Mouse (Mus musculus) liver, postnatal 0 days (tissue): ENCODE results near the gene Trf. TPM values are rescaled to one million over a fixed set of nuclear protein-coding genes. Genes with fewer than 3 reads are reported as not detected.

ENCODE experiments used
- ATAC-seq: fragments of 200-750 bp; cut with Nextera tagmentation; 2 replicates; pipeline ENCODE4 v1.8.0; 2017; ENCODE audit warnings: mild to moderate bottlenecking, moderate library complexity
- DNase-seq: peaks from one replicate; pipeline ENCODE4 v3.0.0-alpha.2; 2016
- H3K27ac ChIP-seq: fragments of 300-500 bp; sonication (generic); 2 replicates; pipeline ENCODE4 v1.5.1; 2014; ENCODE audit warnings: antibody characterized with exemption, moderate library complexity, mild to moderate bottlenecking, low read depth
- H3K27me3 ChIP-seq: fragments of 300-500 bp; sonication (generic); 2 replicates; pipeline ENCODE4 v1.6.1; 2014; ENCODE audit warnings: low read length, control low read depth, mixed read lengths; ENCODE audit not compliant: insufficient read depth
- H3K36me3 ChIP-seq: fragments of 300-500 bp; sonication (generic); replicated peaks from 2 replicates; pipeline ENCODE4 v1.6.1; 2014; ENCODE audit warnings: mild to moderate bottlenecking, control low read depth, low read length, moderate library complexity, mixed read lengths; ENCODE audit not compliant: insufficient read depth
- H3K4me1 ChIP-seq: fragments of 300-500 bp; sonication (generic); 2 replicates; pipeline ENCODE4 v1.6.1; 2014; ENCODE audit warnings: antibody characterized with exemption, mild to moderate bottlenecking, control low read depth; ENCODE audit not compliant: insufficient read depth
- H3K4me2 ChIP-seq: fragments of 300-500 bp; sonication (generic); 2 replicates; pipeline ENCODE4 v1.6.1; 2014; ENCODE audit warnings: low read depth, mild to moderate bottlenecking, low read length, moderate library complexity, mixed read lengths
- H3K4me3 ChIP-seq: fragments of 300-500 bp; sonication (generic); 2 replicates; pipeline ENCODE4 v1.5.1; 2014; ENCODE audit warnings: low read depth, low read length
- H3K9ac ChIP-seq: fragments of 300-500 bp; sonication (generic); replicated peaks from 2 replicates; pipeline ENCODE4 v1.6.1; 2014; ENCODE audit warnings: mild to moderate bottlenecking, moderate library complexity
- H3K9me3 ChIP-seq: fragments of 300-500 bp; sonication (generic); 2 replicates; pipeline ENCODE4 v1.6.1; 2016; ENCODE audit warnings: mild to moderate bottlenecking, control low read depth, low read length, mixed read lengths
- CTCF ChIP-seq: sonication (generic); IDR thresholded peaks from 2 replicates; pipeline ENCODE4 v1.5.1; 2016; ENCODE audit warnings: antibody characterized with exemption, low read depth
- EP300 ChIP-seq: IDR thresholded peaks from 2 replicates; pipeline ENCODE4 v1.6.1; 2016; ENCODE audit warnings: antibody characterized with exemption, low read depth, mild to moderate bottlenecking
- WGBS: fragments of 180-500 bp; shearing (Covaris S2); extraction: QIAGEN DNeasy Blood & Tissue Kit; methylation state at CpG from one replicate; pipeline ENCODE4 v1.1.7; 2014; ENCODE audit not compliant: insufficient replicate concordance; 5-methylcytosine and 5-hydroxymethylcytosine counted together
- polyA plus RNA-seq: library from polyadenylated mRNA; unstranded; fragments of >200 nt; fragmentation: Nextera tagmentation; extraction: Ambion mirVana; gene quantifications from 2 replicates; pipeline ENCODE4 v1.2.1, GENCODE M21; 2015

Gene Trf
- 28,598 and 33,336 TPM in 2 replicates for polyA plus RNA-seq

DNA sequence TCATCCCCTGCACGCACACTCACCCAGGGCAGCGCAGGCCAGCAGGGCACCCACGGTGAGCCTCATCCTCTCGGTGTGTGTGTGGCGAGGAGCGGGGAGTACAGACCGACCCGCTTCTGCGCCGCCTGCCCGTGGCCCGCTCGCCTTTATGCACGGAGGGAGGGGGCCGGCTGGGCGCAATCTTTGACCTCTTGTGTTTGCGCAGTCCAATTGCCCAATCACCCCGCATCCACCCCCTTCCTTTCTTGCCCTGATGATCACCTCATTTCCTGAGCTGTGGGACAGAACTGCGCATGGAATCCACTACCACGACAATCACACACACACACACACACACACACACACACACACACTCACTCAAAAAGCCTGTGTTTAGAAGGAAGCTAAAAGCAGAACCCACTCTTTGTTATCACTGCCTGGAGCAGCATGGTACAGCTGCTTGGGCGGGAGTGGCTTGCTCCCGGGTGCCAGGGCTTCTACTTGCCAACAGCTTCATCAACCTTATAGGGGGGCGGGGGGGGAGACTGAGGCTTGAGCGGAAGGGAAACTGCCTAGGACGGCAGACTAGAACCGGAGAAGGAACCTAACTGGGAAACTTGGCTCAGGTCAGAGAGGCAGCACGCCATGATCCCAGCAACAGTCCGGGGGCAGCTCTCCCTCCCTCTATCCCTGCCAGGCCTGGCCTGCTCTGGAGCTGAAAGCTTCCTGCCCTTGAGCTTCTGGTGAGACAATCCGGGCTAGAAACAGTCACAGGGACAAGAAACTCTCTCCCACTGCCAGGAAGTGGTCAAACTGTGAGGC is at the start of gene Trf, which contains the start of gene Gm20425:
Trf (minus strand) TSS at position 294 of the 801 bp plus-strand sequence.
Gm20425 (minus strand) TSS at position 157 of the 801 bp plus-strand sequence.
- Histone ChIP-seq H3K4me1 (peaks cover 33% of the 10 kb centered on the region), H3K9me3 (no peaks in the 10 kb centered on the region), H3K4me3 (peak within 1 kb of the TSS; percentile 56), H3K9ac (peak within 1 kb of the TSS; percentile 66), H3K27me3 (no peaks in the 10 kb centered on the region), H3K4me2 (peak within 1 kb of the TSS; percentile 63), H3K36me3 (peaks cover 16% of the 10 kb centered on the region), H3K27ac (peak within 1 kb of the TSS; percentile 91)
- 3% methylated on average over 29 of the region's 29 CpGs for WGBS
- peak; percentile 74 for ATAC-seq
- peak; percentile 86 for DNase-seq
- TF ChIP-seq EP300 (peak; percentile 78; the same call in 1 of the 2 replicates), CTCF (no peak)

DNA sequence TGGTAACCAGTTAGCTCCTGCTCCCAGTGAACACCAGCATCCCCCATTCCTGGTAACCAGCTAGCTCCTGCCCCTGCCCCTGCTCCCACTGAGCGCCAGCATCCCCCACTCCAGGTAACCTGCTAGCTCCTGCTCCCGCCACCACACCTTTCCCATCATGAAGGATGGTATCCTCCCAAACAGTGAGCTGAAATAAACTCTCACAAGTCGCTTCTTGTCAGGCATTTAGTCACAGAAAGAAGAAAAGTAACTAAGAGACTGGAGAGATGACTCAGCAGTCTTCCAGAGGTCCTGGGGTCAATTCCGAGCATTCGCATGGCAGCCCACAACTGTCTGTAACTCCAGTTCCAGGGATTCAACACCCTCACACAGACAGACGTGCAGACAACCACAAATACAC is 46.6 kb upstream of the Trf start:
- ATAC-seq, result no peak
- H3K4me1 ChIP-seq, result peaks cover 7% of the 10 kb centered on the region; the same call in 1 of the 2 replicates
- H3K36me3 ChIP-seq, result peaks cover 47% of the 10 kb centered on the region
- no peak overlapping the region for H3K4me3 ChIP-seq
- H3K27ac ChIP-seq, result no peak overlapping the region
- 88% methylated on average over 6 of the region's 6 CpGs for WGBS
- no peak for TF ChIP-seq EP300
- TF ChIP-seq CTCF, result no peak
- no peaks in the 10 kb centered on the region for H3K27me3 ChIP-seq
- no peak overlapping the region for H3K4me2 ChIP-seq
- no peaks in the 10 kb centered on the region for H3K9me3 ChIP-seq
- no peak overlapping the region for H3K9ac ChIP-seq
- no peak for DNase-seq

- DNase-seq (no peak), ATAC-seq (no peak)
- peaks cover 7% of the 10 kb centered on the region; the same call in 1 of the 2 replicates for H3K4me1 ChIP-seq
- no peak overlapping the region for H3K9ac ChIP-seq
- H3K27me3 ChIP-seq, result no peaks in the 10 kb centered on the region
- TF ChIP-seq EP300 (no peak), CTCF (no peak)
- no peak overlapping the region for H3K4me2 ChIP-seq
- no peak overlapping the region for H3K27ac ChIP-seq
- 73% methylated on average over 1 of the region's 1 CpGs for WGBS
- H3K36me3 ChIP-seq, result peaks cover 51% of the 10 kb centered on the region
- H3K9me3 ChIP-seq, result no peaks in the 10 kb centered on the region
- H3K4me3 ChIP-seq, result no peak overlapping the region
Measured at GRCm38 (mm10) chr9:103275676-103276075, 45.4 kb upstream of the Trf start.

- Histone ChIP-seq H3K4me1 (peaks cover 7% of the 10 kb centered on the region; the same call in 1 of the 2 replicates), H3K9ac (no peak overlapping the region), H3K9me3 (no peaks in the 10 kb centered on the region), H3K36me3 (peaks cover 42% of the 10 kb centered on the region; the same call in 1 of the 2 replicates), H3K4me3 (no peak overlapping the region), H3K27me3 (no peaks in the 10 kb centered on the region), H3K27ac (0 out of 2 replicates have a peak overlapping the region, but pooled peaks have one; percentile 6), H3K4me2 (no peak overlapping the region)
- ATAC-seq, result peak; percentile 77
- no peak for TF ChIP-seq CTCF
- no peak for TF ChIP-seq EP300
- peak; percentile 55 for DNase-seq
- WGBS, result 57% methylated on average over 8 of the region's 8 CpGs
Measured at GRCm38 (mm10) chr9:103274819-103275218, 44.6 kb upstream of the Trf start.

DNA sequence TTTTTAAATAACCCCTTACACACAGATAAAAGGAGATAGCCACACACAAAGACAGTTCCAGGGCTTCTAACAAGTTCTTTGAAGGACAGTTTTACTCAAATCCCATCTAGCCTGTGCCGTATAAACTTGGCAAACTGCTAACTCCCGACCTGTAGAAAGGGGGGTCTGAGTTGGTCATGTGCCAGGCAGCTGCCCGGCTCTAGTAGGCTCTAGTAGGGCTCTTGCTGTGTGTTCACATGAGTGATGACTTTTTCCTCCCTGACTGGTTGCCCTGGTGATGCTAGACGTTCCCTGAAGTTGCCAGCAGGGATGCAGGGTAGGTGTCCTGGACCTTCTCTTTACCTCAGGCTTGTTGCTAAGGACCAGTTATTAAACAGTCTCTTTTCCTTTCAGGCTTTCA is 40.9 kb upstream of the Trf start:
- peaks cover 7% of the 10 kb centered on the region; the same call in 1 of the 2 replicates for H3K4me1 ChIP-seq
- no peak overlapping the region for H3K9ac ChIP-seq
- H3K27ac ChIP-seq, result no peak overlapping the region
- no peak for TF ChIP-seq CTCF
- no peak for TF ChIP-seq EP300
- H3K4me3 ChIP-seq, result no peak overlapping the region
- no peak overlapping the region for H3K4me2 ChIP-seq
- WGBS, result 49% methylated on average over 4 of the region's 4 CpGs
- peaks cover 37% of the 10 kb centered on the region for H3K36me3 ChIP-seq
- no peak for ATAC-seq
- no peak for DNase-seq
- H3K27me3 ChIP-seq, result no peaks in the 10 kb centered on the region
- no peaks in the 10 kb centered on the region for H3K9me3 ChIP-seq

DNA sequence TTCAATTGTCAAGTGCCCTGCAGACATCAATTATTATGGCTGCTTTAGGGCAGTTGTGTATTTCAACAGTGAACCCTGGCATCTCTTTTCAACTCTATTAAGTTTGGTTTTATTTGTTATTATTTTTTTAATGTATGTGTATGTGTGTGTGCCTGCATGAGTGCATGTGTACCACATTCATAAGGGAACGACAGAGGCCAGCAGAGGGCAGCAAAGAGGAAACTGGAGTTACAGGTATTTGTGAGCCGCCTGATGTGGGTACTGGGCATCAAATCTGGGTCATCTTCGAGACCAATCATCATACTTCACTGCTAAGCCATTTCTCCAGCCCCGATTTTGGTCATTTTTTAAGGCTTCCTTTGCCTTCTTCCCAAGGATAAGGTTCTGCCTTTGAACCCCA is 35.5 kb upstream of the Trf start:
- no peak for TF ChIP-seq EP300
- TF ChIP-seq CTCF, result peak; percentile 52
- H3K4me3 ChIP-seq, result no peak overlapping the region
- 89% methylated on average over 4 of the region's 4 CpGs for WGBS
- peaks cover 48% of the 10 kb centered on the region for H3K36me3 ChIP-seq
- H3K9me3 ChIP-seq, result no peaks in the 10 kb centered on the region
- no peak overlapping the region for H3K9ac ChIP-seq
- no peak overlapping the region for H3K4me2 ChIP-seq
- ATAC-seq (no peak), DNase-seq (peak; percentile 30)
- no peaks in the 10 kb centered on the region for H3K4me1 ChIP-seq
- no peaks in the 10 kb centered on the region for H3K27me3 ChIP-seq
- no peak overlapping the region for H3K27ac ChIP-seq
